Mouse (Mus musculus) limb, embryonic 13.5 days (tissue): ENCODE data around the gene Trim45. TPM values are rescaled to one million over a fixed set of nuclear protein-coding genes. Genes with fewer than 3 reads are reported as not detected.

ENCODE experiments used
- ATAC-seq: fragments of 200-750 bp; cut with Nextera tagmentation; 2 replicates; pipeline ENCODE4 v1.8.0; 2017; ENCODE audit warnings: low read depth, moderate number of reproducible peaks, moderate TSS enrichment; ENCODE audit not compliant: low FRiP score
- H3K27ac ChIP-seq: fragments of 300-500 bp; sonication (generic); 2 replicates; pipeline ENCODE4 v1.5.1; 2015; ENCODE audit warnings: inconsistent platforms, mild to moderate bottlenecking, moderate library complexity
- H3K27me3 ChIP-seq: fragments of 300-500 bp; sonication (generic); 2 replicates; pipeline ENCODE4 v1.6.1; 2015; ENCODE audit warnings: mild to moderate bottlenecking, inconsistent platforms
- H3K36me3 ChIP-seq: fragments of 300-500 bp; sonication (generic); 2 replicates; pipeline ENCODE4 v1.6.1; 2015; ENCODE audit warnings: inconsistent platforms, mild to moderate bottlenecking, moderate library complexity
- H3K4me1 ChIP-seq: fragments of 300-500 bp; sonication (generic); 2 replicates; pipeline ENCODE4 v1.6.1; 2015; ENCODE audit warnings: inconsistent platforms
- H3K4me2 ChIP-seq: fragments of 300-500 bp; sonication (generic); replicated peaks from 2 replicates; pipeline ENCODE4 v1.6.1; 2015; ENCODE audit warnings: inconsistent platforms, mild to moderate bottlenecking, moderate library complexity
- H3K4me3 ChIP-seq: fragments of 300-500 bp; sonication (generic); 2 replicates; pipeline ENCODE4 v1.5.1; 2015; ENCODE audit warnings: moderate library complexity, mild to moderate bottlenecking, inconsistent platforms
- H3K9ac ChIP-seq: fragments of 300-500 bp; sonication (generic); 2 replicates; pipeline ENCODE4 v1.6.1; 2015; ENCODE audit warnings: mild to moderate bottlenecking, inconsistent platforms
- H3K9me3 ChIP-seq: fragments of 300-500 bp; sonication (generic); 2 replicates; pipeline ENCODE4 v1.6.1; 2016; ENCODE audit warnings: inconsistent platforms
- WGBS: fragments of 180-500 bp; shearing (Covaris S2); methylation state at CpG from one replicate; pipeline ENCODE4 v1.1.7; 2015; 5-methylcytosine and 5-hydroxymethylcytosine counted together
- polyA plus RNA-seq: library from polyadenylated mRNA; unstranded; fragments of >200 nt; fragmentation: Nextera tagmentation; extraction: Ambion mirVana; gene quantifications from 2 replicates; pipeline ENCODE4 v1.2.1, GENCODE M21; 2015

The Trim45 gene
- 6.9 and 7.3 TPM in 2 replicates for polyA plus RNA-seq

GRCm38 (mm10) chr3:100921825-100922505 is at the start of gene Trim45:
Gene Trim45 (plus strand): TSS chr3:100922202.
- Histone ChIP-seq H3K4me2 (peak within 1 kb of the TSS; percentile 77), H3K4me1 (peaks cover 48% of the 10 kb centered on the region), H3K27me3 (no peaks in the 10 kb centered on the region), H3K27ac (peak within 1 kb of the TSS; percentile 79), H3K36me3 (peaks cover 10% of the 10 kb centered on the region; the same call in 1 of the 2 replicates), H3K4me3 (peak within 1 kb of the TSS; percentile 59), H3K9me3 (no peaks in the 10 kb centered on the region), H3K9ac (peak within 1 kb of the TSS; percentile 76)
- ATAC-seq, result peak; percentile 99
- WGBS, result under 1% methylated on average over 39 of the region's 39 CpGs

- 82% methylated on average over 4 of the region's 4 CpGs for WGBS
- Histone ChIP-seq H3K4me3 (no peak overlapping the region), H3K4me1 (no peaks in the 10 kb centered on the region), H3K9me3 (no peaks in the 10 kb centered on the region), H3K4me2 (no peak overlapping the region), H3K27ac (no peak overlapping the region), H3K27me3 (no peaks in the 10 kb centered on the region), H3K9ac (no peak overlapping the region), H3K36me3 (no peaks in the 10 kb centered on the region)
- ATAC-seq, result no peak
These were observed 44.9 kb upstream of the Trim45 start for GRCm38 (mm10) chr3:100877057-100877456.

GRCm38 (mm10) chr3:100881403-100881802 is 40.6 kb upstream of the Trim45 start:
- no peaks in the 10 kb centered on the region for H3K27me3 ChIP-seq
- H3K36me3 ChIP-seq, result no peaks in the 10 kb centered on the region
- WGBS, result 60% methylated on average over 6 of the region's 6 CpGs
- ATAC-seq, result no peak
- no peak overlapping the region for H3K27ac ChIP-seq
- H3K4me1 ChIP-seq, result no peaks in the 10 kb centered on the region
- no peaks in the 10 kb centered on the region for H3K9me3 ChIP-seq
- H3K9ac ChIP-seq, result no peak overlapping the region
- H3K4me3 ChIP-seq, result no peak overlapping the region
- H3K4me2 ChIP-seq, result no peak overlapping the region

- no peaks in the 10 kb centered on the region; the same call in 1 of the 2 replicates for H3K9me3 ChIP-seq
- no peaks in the 10 kb centered on the region for H3K4me1 ChIP-seq
- WGBS, result 90% methylated on average over 9 of the region's 9 CpGs
- no peak overlapping the region for H3K9ac ChIP-seq
- H3K4me3 ChIP-seq, result no peak overlapping the region
- H3K27me3 ChIP-seq, result no peaks in the 10 kb centered on the region
- H3K27ac ChIP-seq, result no peak overlapping the region
- H3K4me2 ChIP-seq, result no peak overlapping the region
- ATAC-seq, result no peak
- no peaks in the 10 kb centered on the region for H3K36me3 ChIP-seq
These were observed 40.0 kb upstream of the Trim45 start for GRCm38 (mm10) chr3:100881843-100882634.

GRCm38 (mm10) chr3:100889234-100889633 is 32.8 kb upstream of the Trim45 start:
- no peak for ATAC-seq

GRCm38 (mm10) chr3:100890406-100890805 is 31.6 kb upstream of the Trim45 start:
- H3K36me3 ChIP-seq, result no peaks in the 10 kb centered on the region
- WGBS, result 88% methylated on average over 3 of the region's 3 CpGs
- no peak overlapping the region for H3K4me3 ChIP-seq
- H3K4me2 ChIP-seq, result no peak overlapping the region
- no peaks in the 10 kb centered on the region for H3K4me1 ChIP-seq
- no peaks in the 10 kb centered on the region for H3K27me3 ChIP-seq
- H3K9me3 ChIP-seq, result no peaks in the 10 kb centered on the region; the same call in 1 of the 2 replicates
- no peak overlapping the region for H3K27ac ChIP-seq
- no peak overlapping the region for H3K9ac ChIP-seq
- no peak for ATAC-seq

More at GRCm38 (mm10) chr3:100889234-100889633, 32.8 kb upstream of the Trim45 start:
- H3K27me3 ChIP-seq, result no peaks in the 10 kb centered on the region
- no peaks in the 10 kb centered on the region; the same call in 1 of the 2 replicates for H3K9me3 ChIP-seq
- no peaks in the 10 kb centered on the region for H3K36me3 ChIP-seq
- no peak overlapping the region for H3K4me2 ChIP-seq
- H3K27ac ChIP-seq, result no peak overlapping the region
- H3K4me1 ChIP-seq, result no peaks in the 10 kb centered on the region
- no peak overlapping the region for H3K9ac ChIP-seq
- WGBS, result 100% methylated on average over 1 of the region's 1 CpGs
- no peak overlapping the region for H3K4me3 ChIP-seq

- 58% methylated on average over 11 of the region's 11 CpGs for WGBS
These were observed 29.3 kb upstream of the Trim45 start for GRCm38 (mm10) chr3:100892383-100893335.

GRCm38 (mm10) chr3:100895500-100895899 is 26.5 kb upstream of the Trim45 start:
- Histone ChIP-seq H3K4me1 (no peaks in the 10 kb centered on the region), H3K36me3 (no peaks in the 10 kb centered on the region), H3K27ac (no peak overlapping the region), H3K9me3 (no peaks in the 10 kb centered on the region), H3K9ac (no peak overlapping the region), H3K4me3 (no peak overlapping the region), H3K27me3 (no peaks in the 10 kb centered on the region), H3K4me2 (no peak overlapping the region)
- no peak for ATAC-seq
- WGBS, result 81% methylated on average over 6 of the region's 6 CpGs

More at GRCm38 (mm10) chr3:100892383-100893335, 29.3 kb upstream of the Trim45 start:
- H3K27me3 ChIP-seq, result no peaks in the 10 kb centered on the region
- no peak for ATAC-seq
- no peak overlapping the region for H3K27ac ChIP-seq
- H3K4me1 ChIP-seq, result no peaks in the 10 kb centered on the region
- no peak overlapping the region for H3K9ac ChIP-seq
- no peaks in the 10 kb centered on the region for H3K9me3 ChIP-seq
- no peaks in the 10 kb centered on the region for H3K36me3 ChIP-seq
- H3K4me3 ChIP-seq, result no peak overlapping the region
- no peak overlapping the region for H3K4me2 ChIP-seq

- no peak overlapping the region for H3K4me2 ChIP-seq
- ATAC-seq, result no peak
- H3K9me3 ChIP-seq, result no peaks in the 10 kb centered on the region
- H3K36me3 ChIP-seq, result no peaks in the 10 kb centered on the region
- H3K4me1 ChIP-seq, result peaks cover 18% of the 10 kb centered on the region
- WGBS, result 68% methylated on average over 6 of the region's 6 CpGs
- H3K9ac ChIP-seq, result no peak overlapping the region
- no peaks in the 10 kb centered on the region for H3K27me3 ChIP-seq
- no peak overlapping the region for H3K27ac ChIP-seq
- H3K4me3 ChIP-seq, result no peak overlapping the region
These were observed 15.9 kb upstream of the Trim45 start for GRCm38 (mm10) chr3:100906128-100906527.

- no peaks in the 10 kb centered on the region for H3K36me3 ChIP-seq
- H3K4me3 ChIP-seq, result no peak overlapping the region
- H3K27ac ChIP-seq, result no peak overlapping the region
- H3K9me3 ChIP-seq, result no peaks in the 10 kb centered on the region
- no peak overlapping the region for H3K4me2 ChIP-seq
- ATAC-seq, result no peak
- H3K9ac ChIP-seq, result no peak overlapping the region
- H3K27me3 ChIP-seq, result no peaks in the 10 kb centered on the region
- 33% methylated on average over 3 of the region's 3 CpGs for WGBS
- peaks cover 26% of the 10 kb centered on the region for H3K4me1 ChIP-seq
These were observed 15.1 kb upstream of the Trim45 start for GRCm38 (mm10) chr3:100906916-100907315.

GRCm38 (mm10) chr3:100908594-100908993 is 13.4 kb upstream of the Trim45 start:
- peak; percentile 68; the same call in 1 of the 2 replicates for ATAC-seq
- no peak overlapping the region for H3K9ac ChIP-seq
- no peak overlapping the region for H3K4me3 ChIP-seq
- WGBS, result 41% methylated on average over 6 of the region's 6 CpGs
- no peak overlapping the region for H3K27ac ChIP-seq
- no peaks in the 10 kb centered on the region for H3K36me3 ChIP-seq
- no peaks in the 10 kb centered on the region for H3K27me3 ChIP-seq
- H3K4me1 ChIP-seq, result peaks cover 29% of the 10 kb centered on the region
- H3K4me2 ChIP-seq, result no peak overlapping the region
- H3K9me3 ChIP-seq, result no peaks in the 10 kb centered on the region
